Mouse (Mus musculus): ENCODE measurements around the gene B830017H08Rik.

GRCm38 (mm10) chr16:17851860-17852259 is 18.9 kb downstream of the B830017H08Rik start:
- TF ChIP-seq CTCF (IDR thresholded peaks at IDR 0.05; ENCODE audit: low read depth, low read length), result no peak
- TF ChIP-seq POLR2A (IDR thresholded peaks at IDR 0.05; ENCODE audit: insufficient read depth, low read length), result no peak
- TF ChIP-seq EP300 (IDR thresholded peaks at IDR 0.05; ENCODE audit: insufficient read depth, low read depth, low read length), result no peak
